Mouse (Mus musculus) T-helper 1 cell (primary cell): ENCODE measurements around the gene Pik3r5.

Experiments used
- in situ Hi-C: fragments of 300-600 bp; cut with MboI, MseI; formaldehyde crosslinking; loops from one replicate; pipeline ENCODE4 v1.15.1; 2025; ENCODE audit warnings: high pct_unique_total_duplicates

Gene Pik3r5

GRCm38 (mm10) chr11:68445901-68446300, 14.0 kb downstream of the Pik3r5 start:
- in situ Hi-C loops, result no loop called here

GRCm38 (mm10) chr11:68446547-68446946, 14.6 kb downstream of the Pik3r5 start:
- in situ Hi-C loops, result no loop called here

- in situ Hi-C loops, result no loop called here
Measured at GRCm38 (mm10) chr11:68447242-68447641, 15.3 kb downstream of the Pik3r5 start.

- in situ Hi-C loops, result no loop called here
Measured at GRCm38 (mm10) chr11:68448356-68448755, 16.4 kb downstream of the Pik3r5 start.

- in situ Hi-C loops, result no loop called here
Measured at GRCm38 (mm10) chr11:68451282-68451735, 19.4 kb downstream of the Pik3r5 start.

- in situ Hi-C loops, result no loop called here
Measured at GRCm38 (mm10) chr11:68451747-68452405, 20.0 kb downstream of the Pik3r5 start.

GRCm38 (mm10) chr11:68452740-68453139, 20.8 kb downstream of the Pik3r5 start:
- in situ Hi-C loops, result no loop called here

GRCm38 (mm10) chr11:68453301-68453700, 21.4 kb downstream of the Pik3r5 start:
- in situ Hi-C loops, result no loop called here

- in situ Hi-C loops, result no loop called here
Measured at GRCm38 (mm10) chr11:68458086-68458485, 26.2 kb downstream of the Pik3r5 start.

- in situ Hi-C loops, result no loop called here
Measured at GRCm38 (mm10) chr11:68459021-68459420, 27.1 kb downstream of the Pik3r5 start.

GRCm38 (mm10) chr11:68459486-68459885, 27.6 kb downstream of the Pik3r5 start:
- in situ Hi-C loops, result no loop called here

GRCm38 (mm10) chr11:68462716-68463115, 30.8 kb downstream of the Pik3r5 start:
- in situ Hi-C loops, result no loop called here

- in situ Hi-C loops, result no loop called here
Measured at GRCm38 (mm10) chr11:68464260-68464659, 32.3 kb downstream of the Pik3r5 start.

- in situ Hi-C loops, result no loop called here
Measured at GRCm38 (mm10) chr11:68465090-68465489, 33.2 kb downstream of the Pik3r5 start.

GRCm38 (mm10) chr11:68467441-68467840, 35.5 kb downstream of the Pik3r5 start:
- in situ Hi-C loops, result no loop called here

GRCm38 (mm10) chr11:68467962-68468612, 36.2 kb downstream of the Pik3r5 start:
- in situ Hi-C loops, result no loop called here

- in situ Hi-C loops, result no loop called here
Measured at GRCm38 (mm10) chr11:68468886-68469285, 37.0 kb downstream of the Pik3r5 start.

- in situ Hi-C loops, result loop anchor here (5.0 kb wide), 1 partner anchor 35 kb away; no protein-coding TSS in a partner anchor
Measured at GRCm38 (mm10) chr11:68472162-68472849, 40.4 kb downstream of the Pik3r5 start.

- in situ Hi-C loops, result loop anchor here (5.0 kb wide), 1 partner anchor 37 kb away; no protein-coding TSS in a partner anchor
Measured at GRCm38 (mm10) chr11:68474600-68474999, 42.7 kb downstream of the Pik3r5 start.

GRCm38 (mm10) chr11:68475676-68476075, 43.8 kb downstream of the Pik3r5 start:
- in situ Hi-C loops, result loop anchor here (5.0 kb wide), 1 partner anchor 82 kb away; the partner anchor contains the start of gene Mfsd6l

- in situ Hi-C loops, result loop anchor here (5.0 kb wide), 1 partner anchor 80 kb away; the partner anchor contains the start of gene Mfsd6l
Measured at GRCm38 (mm10) chr11:68477661-68478060, 45.7 kb downstream of the Pik3r5 start.

GRCm38 (mm10) chr11:68478574-68478981, 46.7 kb downstream of the Pik3r5 start:
- in situ Hi-C loops, result loop anchor here (5.0 kb wide), 1 partner anchor 79 kb away; the partner anchor contains the start of gene Mfsd6l
